Mouse (Mus musculus): ENCODE measurements around the gene Agbl4. TPM values are rescaled to one million over a fixed set of nuclear protein-coding genes. Genes with fewer than 3 reads are reported as not detected.

The Agbl4 gene
- polyA plus RNA-seq, 1 experiment = not detected

DNA sequence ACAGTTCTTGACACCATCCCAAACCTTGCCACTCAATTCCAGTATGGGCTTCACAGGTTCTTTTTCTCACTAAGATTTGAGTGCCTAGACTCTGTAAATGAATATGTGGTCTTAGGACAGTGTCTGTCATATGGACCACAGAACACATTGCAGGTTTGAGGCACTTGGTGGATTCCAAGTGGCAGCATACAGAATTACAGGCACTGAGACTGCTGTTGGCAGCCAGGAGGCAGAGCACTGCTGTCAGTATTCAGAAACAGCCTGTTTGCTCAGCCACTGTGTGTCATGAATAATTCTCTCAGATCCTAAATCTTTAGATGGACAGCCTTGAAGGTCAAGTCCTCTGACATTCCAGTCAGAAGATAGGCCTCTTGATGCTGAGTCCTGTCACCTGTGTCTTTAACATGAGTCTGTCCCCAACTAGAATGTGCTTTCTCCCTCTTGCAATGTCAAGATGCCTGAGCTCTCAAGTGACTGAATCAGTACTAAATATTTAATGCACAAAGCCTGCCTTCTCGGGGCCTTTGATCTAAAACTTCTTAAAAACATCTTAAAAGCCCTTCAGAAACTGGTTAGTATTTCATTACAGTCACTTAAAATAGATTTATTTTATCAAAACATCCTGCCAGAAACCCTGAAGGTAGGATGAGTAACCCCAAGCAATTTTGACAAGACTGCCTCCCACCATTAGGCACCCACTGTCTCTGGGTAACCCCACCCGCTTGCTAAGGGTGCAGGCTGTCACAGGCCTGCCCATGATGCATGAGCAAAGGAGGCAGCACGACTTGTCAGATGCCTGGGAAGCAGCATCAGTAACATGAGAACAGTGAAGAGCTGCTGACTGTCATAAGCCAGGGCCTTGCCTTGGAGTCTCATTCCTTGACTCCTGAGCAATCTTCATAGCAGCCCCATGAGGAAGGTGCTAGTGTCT, 739.0 kb downstream of the Agbl4 start:
- no peak overlapping the region for H3K4me3 ChIP-seq
- H3K27me3 ChIP-seq (ENCODE audit: control insufficient read depth, insufficient read depth, insufficient read length) = no peaks in the 10 kb centered on the region
- TF ChIP-seq USF1 (IDR thresholded peaks at IDR 0.05; ENCODE audit: low read depth) = no peak
- no peak for TF ChIP-seq POLR2AphosphoS2 (IDR thresholded peaks at IDR 0.05; ENCODE audit: insufficient read length, low read depth)
- TF ChIP-seq CEBPB (IDR thresholded peaks at IDR 0.05; ENCODE audit: insufficient read depth, poor library complexity, severe bottlenecking) = no peak
- TF ChIP-seq TCF12 (IDR thresholded peaks at IDR 0.05; ENCODE audit: insufficient read depth, poor library complexity, severe bottlenecking) = no peak
- no peak for TF ChIP-seq SRF (IDR thresholded peaks at IDR 0.05; ENCODE audit: control insufficient read depth, insufficient read length, low read depth)
- no peaks in the 10 kb centered on the region for H3K79me2 ChIP-seq (ENCODE audit: control insufficient read depth, insufficient read depth)
- H3K4me2 ChIP-seq (ENCODE audit: low read depth) = no peak overlapping the region
- no peak overlapping the region for H3ac ChIP-seq (ENCODE audit: control insufficient read depth, insufficient read length)
- H3K36me3 ChIP-seq (ENCODE audit: control insufficient read depth, insufficient read depth) = no peaks in the 10 kb centered on the region

DNA sequence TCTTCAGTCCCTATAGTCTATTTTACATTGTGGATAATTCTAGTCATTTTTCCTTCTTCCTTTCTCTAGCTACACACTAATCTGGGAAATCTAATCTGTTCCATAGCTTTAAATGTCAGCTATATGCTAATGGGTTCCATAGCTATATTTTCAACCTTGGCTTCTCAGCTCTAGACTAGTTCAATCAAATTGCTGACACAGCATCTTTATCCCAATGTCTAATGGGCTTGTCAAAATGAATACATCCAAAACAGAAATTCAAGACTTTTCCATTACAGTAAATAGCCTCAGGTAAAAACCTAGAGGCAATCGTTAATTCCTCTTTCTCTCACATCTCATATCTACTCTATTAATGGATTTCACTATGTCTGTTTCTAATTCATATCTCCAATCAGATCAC, 750.3 kb downstream of the Agbl4 start:
- Histone ChIP-seq H3K4me3 (no peak overlapping the region), H3K27me3 (ENCODE audit: control insufficient read depth, insufficient read depth, insufficient read length) (no peaks in the 10 kb centered on the region), H3K79me2 (ENCODE audit: control insufficient read depth, insufficient read depth) (no peaks in the 10 kb centered on the region), H3K4me2 (ENCODE audit: low read depth) (no peak overlapping the region), H3ac (ENCODE audit: control insufficient read depth, insufficient read length) (no peak overlapping the region), H3K36me3 (ENCODE audit: control insufficient read depth, insufficient read depth) (no peaks in the 10 kb centered on the region)
- TF ChIP-seq SRF (IDR thresholded peaks at IDR 0.05; ENCODE audit: control insufficient read depth, insufficient read length, low read depth) (no peak), MAX (IDR thresholded peaks at IDR 0.05; ENCODE audit: low read depth) (no peak), USF1 (IDR thresholded peaks at IDR 0.05; ENCODE audit: low read depth) (no peak), TCF3 (IDR thresholded peaks at IDR 0.05; ENCODE audit: insufficient read length, low read depth) (no peak), E2F4 (IDR thresholded peaks at IDR 0.05; ENCODE audit: insufficient read depth) (no peak), MYOG (IDR thresholded peaks at IDR 0.05; ENCODE audit: control insufficient read depth in 1 of 3, insufficient read depth in 1 of 3, insufficient read length in 2 of 3, low read depth in 2 of 3) (no peak), REST (IDR thresholded peaks at IDR 0.05; ENCODE audit: insufficient read depth, insufficient read length) (no peak), POLR2A (IDR thresholded peaks at IDR 0.05; ENCODE audit: insufficient read length, low read depth) (no peak), TCF12 (IDR thresholded peaks at IDR 0.05; ENCODE audit: insufficient read depth, poor library complexity, severe bottlenecking) (no peak)

- H3K4me2 ChIP-seq (ENCODE audit: low read depth) = no peak overlapping the region
- no peak overlapping the region for H3ac ChIP-seq (ENCODE audit: control insufficient read depth, insufficient read length)
- H3K79me2 ChIP-seq (ENCODE audit: control insufficient read depth, insufficient read depth) = no peaks in the 10 kb centered on the region
- H3K36me3 ChIP-seq (ENCODE audit: control insufficient read depth, insufficient read depth) = no peaks in the 10 kb centered on the region
- TF ChIP-seq MYOD1 (IDR thresholded peaks at IDR 0.05; ENCODE audit: control insufficient read depth in 1 of 3, insufficient read length in 2 of 3, low read depth in 2 of 3) = no peak
- no peak for TF ChIP-seq MYOG (IDR thresholded peaks at IDR 0.05; ENCODE audit: control insufficient read depth in 1 of 3, insufficient read depth in 1 of 3, insufficient read length in 2 of 3, low read depth in 2 of 3)
- TF ChIP-seq MAX (IDR thresholded peaks at IDR 0.05; ENCODE audit: low read depth) = no peak
- no peak overlapping the region for H3K4me3 ChIP-seq
- H3K27me3 ChIP-seq (ENCODE audit: control insufficient read depth, insufficient read depth, insufficient read length) = no peaks in the 10 kb centered on the region
These were observed 758.4 kb downstream of the Agbl4 start for GRCm38 (mm10) chr4:111155859-111156258.

- TF ChIP-seq USF1 (IDR thresholded peaks at IDR 0.05; ENCODE audit: low read depth) (no peak), POLR2A (IDR thresholded peaks at IDR 0.05; ENCODE audit: insufficient read length, low read depth) (no peak), MYOG (IDR thresholded peaks at IDR 0.05; ENCODE audit: control insufficient read depth in 1 of 3, insufficient read depth in 1 of 3, insufficient read length in 2 of 3, low read depth in 2 of 3) (no peak), TCF12 (IDR thresholded peaks at IDR 0.05; ENCODE audit: insufficient read depth, poor library complexity, severe bottlenecking) (no peak), SRF (IDR thresholded peaks at IDR 0.05; ENCODE audit: control insufficient read depth, insufficient read length, low read depth) (no peak), TCF3 (IDR thresholded peaks at IDR 0.05; ENCODE audit: insufficient read length, low read depth) (no peak), CEBPB (IDR thresholded peaks at IDR 0.05; ENCODE audit: insufficient read depth, poor library complexity, severe bottlenecking) (no peak), MYOD1 (IDR thresholded peaks at IDR 0.05; ENCODE audit: control insufficient read depth in 1 of 3, insufficient read length in 2 of 3, low read depth in 2 of 3) (no peak), MAX (IDR thresholded peaks at IDR 0.05; ENCODE audit: low read depth) (no peak), POLR2AphosphoS2 (IDR thresholded peaks at IDR 0.05; ENCODE audit: insufficient read length, low read depth) (no peak)
- Histone ChIP-seq H3ac (ENCODE audit: control insufficient read depth, insufficient read length) (no peak overlapping the region), H3K27me3 (ENCODE audit: control insufficient read depth, insufficient read depth, insufficient read length) (no peaks in the 10 kb centered on the region), H3K36me3 (ENCODE audit: control insufficient read depth, insufficient read depth) (no peaks in the 10 kb centered on the region), H3K4me2 (ENCODE audit: low read depth) (no peak overlapping the region), H3K4me3 (no peak overlapping the region), H3K79me2 (ENCODE audit: control insufficient read depth, insufficient read depth) (no peaks in the 10 kb centered on the region)
These were observed 784.0 kb downstream of the Agbl4 start for GRCm38 (mm10) chr4:111181478-111181877.

GRCm38 (mm10) chr4:111200100-111200499, 802.6 kb downstream of the Agbl4 start:
- Histone ChIP-seq H3K4me2 (ENCODE audit: low read depth) (no peak overlapping the region), H3K79me2 (ENCODE audit: control insufficient read depth, insufficient read depth) (no peaks in the 10 kb centered on the region), H3K27me3 (ENCODE audit: control insufficient read depth, insufficient read depth, insufficient read length) (no peaks in the 10 kb centered on the region), H3K4me3 (no peak overlapping the region), H3K36me3 (ENCODE audit: control insufficient read depth, insufficient read depth) (no peaks in the 10 kb centered on the region), H3ac (ENCODE audit: control insufficient read depth, insufficient read length) (no peak overlapping the region)
- no peak for TF ChIP-seq SRF (IDR thresholded peaks at IDR 0.05; ENCODE audit: control insufficient read depth, insufficient read length, low read depth)
- no peak for TF ChIP-seq MYOG (IDR thresholded peaks at IDR 0.05; ENCODE audit: control insufficient read depth in 1 of 3, insufficient read depth in 1 of 3, insufficient read length in 2 of 3, low read depth in 2 of 3)
- no peak for TF ChIP-seq MAX (IDR thresholded peaks at IDR 0.05; ENCODE audit: low read depth)
- TF ChIP-seq REST (IDR thresholded peaks at IDR 0.05; ENCODE audit: insufficient read depth, insufficient read length) = no peak
- TF ChIP-seq E2F4 (IDR thresholded peaks at IDR 0.05; ENCODE audit: insufficient read depth) = no peak
- no peak for TF ChIP-seq MYOD1 (IDR thresholded peaks at IDR 0.05; ENCODE audit: control insufficient read depth in 1 of 3, insufficient read length in 2 of 3, low read depth in 2 of 3)
- no peak for TF ChIP-seq TCF3 (IDR thresholded peaks at IDR 0.05; ENCODE audit: insufficient read length, low read depth)
- TF ChIP-seq POLR2A (IDR thresholded peaks at IDR 0.05; ENCODE audit: insufficient read length, low read depth) = no peak
